Mouse (Mus musculus): ENCODE results near the gene Lce1e. TPM values are rescaled to one million over a fixed set of nuclear protein-coding genes. Genes with fewer than 3 reads are reported as not detected.

Gene Lce1e
- polyA plus RNA-seq (2012; rRNA removed) (not detected in 2 replicates), polyA plus RNA-seq (2014; fragmentation: Nextera tagmentation; extraction: Ambion mirVana) (not detected in 2 replicates)

DNA sequence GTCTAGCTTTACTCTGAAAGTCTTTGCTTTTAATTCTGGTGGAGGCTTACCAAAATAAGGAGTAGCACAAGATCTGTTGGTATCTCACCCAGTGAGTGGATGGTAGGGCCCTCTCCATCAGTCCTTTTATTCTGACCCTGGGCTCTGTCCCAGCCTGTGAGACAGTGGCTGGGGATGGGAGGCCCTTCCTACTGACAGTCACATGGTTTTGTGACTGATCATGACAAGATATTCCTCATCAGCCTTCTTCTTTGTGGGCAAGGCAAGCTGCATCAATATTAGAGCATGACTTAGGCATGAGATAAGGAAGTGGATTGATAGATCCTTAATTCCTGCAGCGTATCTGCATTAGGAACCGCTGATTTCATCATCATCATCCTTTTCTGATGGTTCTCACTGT lies at the start of gene Lce1e:
Lce1e (minus strand) TSS at position 101 of the 400 bp plus-strand sequence.
- Histone ChIP-seq H3K4me3 (replicated peaks; ENCODE audit: low read length) (no peak within 1 kb of the TSS), H3K4me2 (replicated peaks; ENCODE audit: low read depth, low read length, severe bottlenecking) (no peak within 1 kb of the TSS), H3K36me3 (ENCODE audit: control insufficient read depth, insufficient read depth, low read length) (no peaks in the 10 kb centered on the region), H3K9me3 (ENCODE audit: control insufficient read depth, low read length) (no peaks in the 10 kb centered on the region), H3K4me1 (ENCODE audit: control insufficient read depth, insufficient read depth, low read length) (no peaks in the 10 kb centered on the region), H3K27ac (replicated peaks; ENCODE audit: low read depth, low read length) (no peak within 1 kb of the TSS), H3K27me3 (ENCODE audit: control insufficient read depth, insufficient read depth, low read length) (no peaks in the 10 kb centered on the region), H3K9ac (ENCODE audit: low read depth, low read length, severe bottlenecking) (no peak within 1 kb of the TSS)
- DNase-seq (ENCODE audit: low spot score) (no peak), ATAC-seq (ENCODE audit: low FRiP score, low read depth) (no peak)
- WGBS, result 75% methylated on average over 2 of the region's 2 CpGs
- no peak for TF ChIP-seq POLR2A (IDR thresholded peaks at IDR 0.05; ENCODE audit: borderline replicate concordance, extremely low read depth, insufficient read depth, insufficient read length)

GRCm38 (mm10) chr3:92753197-92753596 lies 44.3 kb upstream of the Lce1e start:
- Histone ChIP-seq H3K27me3 (ENCODE audit: control insufficient read depth, insufficient read depth, low read length) (no peaks in the 10 kb centered on the region), H3K4me1 (ENCODE audit: control insufficient read depth, insufficient read depth, low read length) (no peaks in the 10 kb centered on the region), H3K9ac (ENCODE audit: low read depth, low read length, severe bottlenecking) (no peak overlapping the region), H3K4me2 (replicated peaks; ENCODE audit: low read depth, low read length, severe bottlenecking) (no peak overlapping the region), H3K36me3 (ENCODE audit: control insufficient read depth, insufficient read depth, low read length) (no peaks in the 10 kb centered on the region), H3K4me3 (replicated peaks; ENCODE audit: low read length) (no peak overlapping the region), H3K27ac (replicated peaks; ENCODE audit: low read depth, low read length) (no peak overlapping the region), H3K9me3 (ENCODE audit: control insufficient read depth, low read length) (no peaks in the 10 kb centered on the region)
- WGBS, result 38% methylated on average over 3 of the region's 3 CpGs
- TF ChIP-seq POLR2A (IDR thresholded peaks at IDR 0.05; ENCODE audit: borderline replicate concordance, extremely low read depth, insufficient read depth, insufficient read length), result no peak
- DNase-seq (ENCODE audit: low spot score) (no peak), ATAC-seq (ENCODE audit: low FRiP score, low read depth) (no peak)

GRCm38 (mm10) chr3:92752238-92752637 lies 43.4 kb upstream of the Lce1e start, which contains the start of gene Lce1g:
Gene Lce1g (minus strand): TSS chr3:92752338.
- H3K4me1 ChIP-seq (ENCODE audit: control insufficient read depth, insufficient read depth, low read length), result no peaks in the 10 kb centered on the region
- no peak within 1 kb of the TSS for H3K4me2 ChIP-seq (replicated peaks; ENCODE audit: low read depth, low read length, severe bottlenecking)
- H3K27me3 ChIP-seq (ENCODE audit: control insufficient read depth, insufficient read depth, low read length), result no peaks in the 10 kb centered on the region
- no peaks in the 10 kb centered on the region for H3K36me3 ChIP-seq (ENCODE audit: control insufficient read depth, insufficient read depth, low read length)
- WGBS, result 74% methylated on average over 1 of the region's 1 CpGs
- no peak within 1 kb of the TSS for H3K27ac ChIP-seq (replicated peaks; ENCODE audit: low read depth, low read length)
- no peaks in the 10 kb centered on the region for H3K9me3 ChIP-seq (ENCODE audit: control insufficient read depth, low read length)
- H3K4me3 ChIP-seq (replicated peaks; ENCODE audit: low read length), result no peak within 1 kb of the TSS
- no peak for ATAC-seq (ENCODE audit: low FRiP score, low read depth)
- H3K9ac ChIP-seq (ENCODE audit: low read depth, low read length, severe bottlenecking), result no peak within 1 kb of the TSS
- no peak for DNase-seq (ENCODE audit: low spot score)
- no peak for TF ChIP-seq POLR2A (IDR thresholded peaks at IDR 0.05; ENCODE audit: borderline replicate concordance, extremely low read depth, insufficient read depth, insufficient read length)

DNA sequence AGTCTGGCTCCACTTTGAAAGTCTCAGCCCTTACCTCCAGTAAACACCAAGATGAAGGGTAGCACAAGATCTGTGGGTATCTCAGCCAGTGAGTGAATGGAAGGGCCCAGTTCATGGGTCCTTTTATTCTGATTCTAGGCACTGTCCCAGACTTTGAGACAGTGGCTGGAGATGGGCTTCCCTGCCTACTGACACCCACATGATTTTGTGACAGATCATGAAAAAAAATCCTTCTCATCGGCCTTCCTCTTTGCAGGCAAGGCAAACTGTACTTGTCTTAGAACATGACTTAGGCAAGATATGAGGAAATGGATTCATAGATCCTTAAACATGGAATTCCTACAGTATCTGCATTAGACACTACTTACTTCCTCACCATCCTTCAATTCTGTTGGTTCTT lies 30.1 kb upstream of the Lce1e start, which contains the start of gene Gm38119:
Gm38119 (minus strand) TSS at position 101 of the 400 bp plus-strand sequence.
- DNase-seq (ENCODE audit: low spot score) (no peak), ATAC-seq (ENCODE audit: low FRiP score, low read depth) (no peak)
- no peak within 1 kb of the TSS for H3K4me2 ChIP-seq (replicated peaks; ENCODE audit: low read depth, low read length, severe bottlenecking)
- no peaks in the 10 kb centered on the region for H3K4me1 ChIP-seq (ENCODE audit: control insufficient read depth, insufficient read depth, low read length)
- H3K36me3 ChIP-seq (ENCODE audit: control insufficient read depth, insufficient read depth, low read length), result no peaks in the 10 kb centered on the region
- TF ChIP-seq POLR2A (IDR thresholded peaks at IDR 0.05; ENCODE audit: borderline replicate concordance, extremely low read depth, insufficient read depth, insufficient read length), result no peak
- H3K9ac ChIP-seq (ENCODE audit: low read depth, low read length, severe bottlenecking), result no peak within 1 kb of the TSS
- H3K27ac ChIP-seq (replicated peaks; ENCODE audit: low read depth, low read length), result no peak within 1 kb of the TSS
- no peak within 1 kb of the TSS for H3K4me3 ChIP-seq (replicated peaks; ENCODE audit: low read length)
- H3K27me3 ChIP-seq (ENCODE audit: control insufficient read depth, insufficient read depth, low read length), result no peaks in the 10 kb centered on the region
- H3K9me3 ChIP-seq (ENCODE audit: control insufficient read depth, low read length), result no peaks in the 10 kb centered on the region
- WGBS, result 71% methylated on average over 1 of the region's 1 CpGs

GRCm38 (mm10) chr3:92722631-92723030 lies 13.8 kb upstream of the Lce1e start:
- ATAC-seq (ENCODE audit: low FRiP score, low read depth) (no peak), DNase-seq (ENCODE audit: low spot score) (no peak)
- Histone ChIP-seq H3K9ac (ENCODE audit: low read depth, low read length, severe bottlenecking) (no peak overlapping the region), H3K27me3 (ENCODE audit: control insufficient read depth, insufficient read depth, low read length) (no peaks in the 10 kb centered on the region), H3K36me3 (ENCODE audit: control insufficient read depth, insufficient read depth, low read length) (no peaks in the 10 kb centered on the region), H3K9me3 (ENCODE audit: control insufficient read depth, low read length) (no peaks in the 10 kb centered on the region), H3K4me3 (replicated peaks; ENCODE audit: low read length) (no peak overlapping the region), H3K27ac (replicated peaks; ENCODE audit: low read depth, low read length) (no peak overlapping the region), H3K4me2 (replicated peaks; ENCODE audit: low read depth, low read length, severe bottlenecking) (no peak overlapping the region), H3K4me1 (ENCODE audit: control insufficient read depth, insufficient read depth, low read length) (no peaks in the 10 kb centered on the region)
- TF ChIP-seq POLR2A (IDR thresholded peaks at IDR 0.05; ENCODE audit: borderline replicate concordance, extremely low read depth, insufficient read depth, insufficient read length), result no peak
- 83% methylated on average over 5 of the region's 5 CpGs for whole genome bisulfite sequencing

DNA sequence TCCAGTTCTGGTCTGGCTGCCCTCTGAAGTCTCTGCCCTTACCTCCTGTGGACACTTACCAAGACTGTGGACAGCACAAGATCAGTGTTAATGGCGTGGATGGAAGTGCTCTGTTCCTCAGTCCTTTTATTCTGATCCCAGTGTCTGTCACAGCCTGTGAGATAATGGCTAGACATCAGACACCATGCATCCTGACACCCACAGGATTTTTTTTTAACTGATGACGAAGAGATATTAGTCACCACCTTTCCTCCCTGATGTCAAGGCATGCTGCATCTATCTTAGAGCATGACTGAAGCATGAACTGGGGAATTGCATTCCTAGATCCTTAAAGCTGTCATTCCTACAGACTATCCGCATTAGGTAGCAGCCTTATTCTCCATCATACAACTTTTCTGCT lies 11.4 kb upstream of the Lce1e start, which contains the start of gene Lce1f:
Lce1f (minus strand) TSS at position 101 of the 400 bp plus-strand sequence.
- TF ChIP-seq POLR2A (IDR thresholded peaks at IDR 0.05; ENCODE audit: borderline replicate concordance, extremely low read depth, insufficient read depth, insufficient read length), result no peak
- Histone ChIP-seq H3K4me3 (replicated peaks; ENCODE audit: low read length) (no peak within 1 kb of the TSS), H3K4me1 (ENCODE audit: control insufficient read depth, insufficient read depth, low read length) (no peaks in the 10 kb centered on the region), H3K27me3 (ENCODE audit: control insufficient read depth, insufficient read depth, low read length) (no peaks in the 10 kb centered on the region), H3K9ac (ENCODE audit: low read depth, low read length, severe bottlenecking) (no peak within 1 kb of the TSS), H3K4me2 (replicated peaks; ENCODE audit: low read depth, low read length, severe bottlenecking) (no peak within 1 kb of the TSS), H3K27ac (replicated peaks; ENCODE audit: low read depth, low read length) (no peak within 1 kb of the TSS), H3K9me3 (ENCODE audit: control insufficient read depth, low read length) (no peaks in the 10 kb centered on the region), H3K36me3 (ENCODE audit: control insufficient read depth, insufficient read depth, low read length) (no peaks in the 10 kb centered on the region)
- no peak for ATAC-seq (ENCODE audit: low FRiP score, low read depth)
- DNase-seq (ENCODE audit: low spot score), result no peak
- WGBS, result 83% methylated on average over 3 of the region's 3 CpGs
